Mouse (Mus musculus) gastrocnemius, postnatal 36 days (tissue): Measurements from ENCODE around the gene Bcdin3d. TPM values are rescaled to one million over a fixed set of nuclear protein-coding genes. Genes with fewer than 3 reads are reported as not detected.
"Not testable (repeated sequence)": the region's sequence is repeated elsewhere in the genome, so short reads cannot be mapped to it uniquely, and the experiment has no call there.

Source experiments
- DNase-seq, 2 experiments: peaks; one replicate each; pipeline ENCODE4 v3.0.0; 2022
- intact Hi-C: fragments of 180-260 bp; cut with DNase I; formaldehyde crosslinking; loops from one replicate; pipeline ENCODE4 v1.15.1; 2025
- total RNA-seq, 2 experiments: library from RNA; stranded (reverse); gene quantifications; 2 replicates each; pipeline ENCODE4 v1.2.3; 2021

Gene Bcdin3d
- total RNA-seq, 2 experiments from 2014 or later: 3.0 to 3.5 TPM

GRCm38 (mm10) chr15:99446136-99446535 is 28.4 kb downstream of the Bcdin3d start:
- DNase-seq, intact Hi-C loops: not testable (repeated sequence)

GRCm38 (mm10) chr15:99445567-99445966 is 29.0 kb downstream of the Bcdin3d start:
- intact Hi-C loops: no loop called here
- DNase-seq: no peak

DNA sequence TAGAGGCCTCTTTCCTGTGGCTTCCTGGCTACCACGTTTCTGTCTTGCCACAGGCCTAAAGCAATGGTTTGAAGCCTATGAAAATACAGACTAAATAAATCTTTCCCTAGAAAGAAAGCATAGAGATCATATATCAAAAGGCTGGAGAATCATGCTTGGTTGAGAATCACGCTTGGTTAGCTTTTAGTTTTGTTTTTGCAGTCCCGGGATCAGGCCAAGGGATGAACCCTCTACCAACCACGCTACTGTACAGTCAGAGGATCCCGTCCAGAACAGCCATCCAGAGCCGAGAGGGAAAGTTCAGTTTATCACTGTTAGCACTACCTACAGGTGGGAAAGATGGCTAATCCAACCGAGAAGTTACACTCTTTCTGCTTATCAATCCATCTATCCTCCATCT is 32.2 kb downstream of the Bcdin3d start:
- no peak for DNase-seq
- intact Hi-C loops: no loop called here

GRCm38 (mm10) chr15:99440816-99441457 is 33.6 kb downstream of the Bcdin3d start:
- DNase-seq: no peak
- intact Hi-C loops: no loop called here

DNA sequence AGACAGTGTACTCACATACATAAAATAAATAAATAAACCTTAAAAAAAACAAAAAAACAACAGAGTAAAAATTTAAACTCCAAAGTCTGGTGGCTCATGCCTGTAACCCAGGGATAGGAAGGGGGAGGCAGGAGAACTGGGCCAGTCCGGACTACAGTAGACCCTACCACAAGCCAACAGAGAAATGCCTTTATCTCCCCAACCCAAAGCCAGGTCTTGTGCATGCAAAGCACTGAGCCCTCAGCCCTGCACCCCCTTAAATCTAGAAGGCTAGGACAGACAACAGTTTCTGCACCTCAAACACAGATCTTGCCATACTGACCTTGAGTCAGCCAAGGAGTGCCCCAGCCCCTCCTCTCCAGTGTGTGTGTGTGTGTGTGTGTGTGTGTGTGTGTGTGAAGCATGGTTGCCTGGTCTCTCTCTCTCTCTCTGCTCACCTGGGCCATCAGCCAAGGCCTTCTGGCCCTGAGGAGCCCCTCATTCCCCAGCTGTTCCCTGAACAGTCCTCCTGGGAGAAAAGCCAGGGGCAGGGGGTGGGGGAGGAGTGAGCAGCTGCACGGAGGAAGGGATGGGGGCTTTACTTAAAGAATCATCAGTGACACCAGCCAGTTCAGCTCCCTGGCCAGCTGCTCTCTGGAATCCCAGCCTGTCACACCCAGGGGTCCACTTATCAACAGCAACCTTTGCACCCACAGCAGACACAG is 34.3 kb downstream of the Bcdin3d start:
- intact Hi-C loops: no loop called here
- DNase-seq: peak in 1 of 2 experiments; percentile 55

DNA sequence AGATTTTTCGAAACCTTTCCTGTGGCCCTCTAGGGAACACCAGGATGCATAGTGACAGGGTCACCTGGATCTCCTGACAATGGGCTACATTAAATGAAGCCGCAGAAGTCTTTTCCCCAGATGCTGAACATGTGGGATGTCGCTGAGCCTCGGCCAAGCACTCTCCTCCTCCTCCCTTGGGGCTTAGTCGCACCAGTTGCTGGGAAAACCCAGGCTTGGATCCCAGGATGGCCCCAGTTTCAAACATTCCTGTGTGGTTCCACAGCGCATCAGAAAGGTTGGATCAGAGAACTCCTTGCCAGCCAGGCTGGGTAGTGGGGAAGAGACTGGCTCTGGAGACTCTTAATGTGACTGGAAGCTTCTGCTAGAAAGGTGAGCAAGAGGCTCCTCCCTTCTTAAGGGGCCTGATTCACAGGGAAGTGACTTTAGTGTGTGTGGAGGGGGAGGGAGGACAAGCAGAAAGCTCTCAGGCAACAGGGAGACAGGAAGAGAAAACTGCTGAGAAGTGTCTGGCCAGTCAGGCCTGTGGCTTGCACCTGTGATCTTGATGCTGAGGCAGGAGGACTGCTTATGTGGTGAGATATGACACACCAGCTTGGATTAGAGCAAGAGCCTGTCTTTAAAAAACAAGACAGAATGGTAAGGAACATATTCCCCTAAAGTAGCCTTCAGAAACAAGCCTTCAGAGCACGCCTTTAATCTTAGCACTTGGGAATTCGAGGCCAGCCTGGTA is 35.4 kb downstream of the Bcdin3d start:
- DNase-seq: no peak
- intact Hi-C loops: no loop called here

- no peak for DNase-seq
- intact Hi-C loops: no loop called here
Observed at GRCm38 (mm10) chr15:99433913-99434312, 40.6 kb downstream of the Bcdin3d start.

- DNase-seq: no peak
- intact Hi-C loops: no loop called here
Observed at GRCm38 (mm10) chr15:99433081-99433718, 41.3 kb downstream of the Bcdin3d start.

DNA sequence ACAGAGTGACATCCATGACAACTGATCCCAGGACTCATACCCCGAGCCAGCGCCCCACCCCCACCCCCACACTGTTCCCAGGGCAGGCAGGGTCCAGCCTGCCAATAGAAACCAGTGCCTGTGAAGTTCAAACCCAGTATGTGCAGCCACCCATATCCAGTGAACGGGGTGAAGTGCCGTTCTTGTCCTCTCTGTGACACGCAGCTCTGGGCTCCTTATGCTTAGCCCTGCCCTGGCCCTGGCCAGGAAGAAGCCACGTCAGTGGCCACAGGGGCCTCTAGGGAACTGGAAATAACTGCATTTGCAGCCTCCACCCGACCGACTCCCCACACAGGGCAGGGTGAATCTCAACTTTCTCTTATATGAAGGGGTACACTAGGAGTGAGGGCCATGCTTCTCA is 42.6 kb downstream of the Bcdin3d start:
- DNase-seq: no peak
- intact Hi-C loops: no loop called here

DNA sequence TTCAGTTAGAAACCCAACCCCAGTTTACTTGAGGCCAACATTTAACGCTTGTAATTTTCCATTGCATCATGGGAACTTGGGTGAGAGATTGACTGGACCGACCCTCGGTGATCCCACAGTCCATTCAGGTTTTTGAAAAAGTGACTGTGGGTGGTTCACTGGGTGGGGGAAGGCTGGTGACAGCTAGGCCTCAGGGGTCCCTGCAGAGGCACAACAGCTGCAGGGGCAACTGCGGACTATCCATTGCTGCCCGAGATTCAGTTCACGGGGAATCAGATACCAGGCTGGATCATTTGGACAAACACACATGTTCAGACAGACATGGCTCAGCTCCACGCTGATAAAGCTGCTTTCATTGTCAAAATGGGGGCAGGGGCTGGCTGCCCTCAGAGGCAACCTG is 43.0 kb downstream of the Bcdin3d start:
- DNase-seq: no peak

GRCm38 (mm10) chr15:99431063-99431462 is 43.5 kb downstream of the Bcdin3d start:
- no peak for DNase-seq
- intact Hi-C loops: no loop called here

More for the DNA sequence above, 43.0 kb downstream of the Bcdin3d start:
- intact Hi-C loops: no loop called here

- intact Hi-C loops: no loop called here
- no peak for DNase-seq
Observed at GRCm38 (mm10) chr15:99430394-99430793, 44.1 kb downstream of the Bcdin3d start.

- intact Hi-C loops: no loop called here
- no peak for DNase-seq
Observed at GRCm38 (mm10) chr15:99423884-99424283, 50.6 kb downstream of the Bcdin3d start.

GRCm38 (mm10) chr15:99423131-99423530 is 51.4 kb downstream of the Bcdin3d start:
- intact Hi-C loops: no loop called here

DNA sequence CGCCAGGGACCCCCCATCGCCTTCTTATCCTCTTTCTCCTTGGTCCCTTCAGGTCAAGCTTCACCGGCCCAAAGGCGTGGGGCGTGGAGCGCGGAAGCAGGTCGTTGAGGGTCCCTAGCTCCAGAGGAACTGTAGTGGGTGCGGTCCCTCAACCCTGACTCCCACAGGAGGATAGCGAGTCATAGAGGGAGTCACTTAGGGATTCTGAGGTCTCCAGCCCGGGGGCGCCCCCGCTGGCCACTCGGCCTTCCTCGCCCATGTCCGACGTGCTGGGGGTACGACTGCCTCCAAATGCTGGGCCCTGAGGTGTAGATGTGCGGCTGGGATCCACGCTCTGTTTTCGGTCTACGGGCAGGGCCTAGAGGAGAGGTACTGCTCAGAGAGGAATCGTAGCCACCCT is 52.0 kb downstream of the Bcdin3d start:
- intact Hi-C loops: no loop called here
- no peak for DNase-seq

More at GRCm38 (mm10) chr15:99423131-99423530, 51.4 kb downstream of the Bcdin3d start:
- no peak for DNase-seq

DNA sequence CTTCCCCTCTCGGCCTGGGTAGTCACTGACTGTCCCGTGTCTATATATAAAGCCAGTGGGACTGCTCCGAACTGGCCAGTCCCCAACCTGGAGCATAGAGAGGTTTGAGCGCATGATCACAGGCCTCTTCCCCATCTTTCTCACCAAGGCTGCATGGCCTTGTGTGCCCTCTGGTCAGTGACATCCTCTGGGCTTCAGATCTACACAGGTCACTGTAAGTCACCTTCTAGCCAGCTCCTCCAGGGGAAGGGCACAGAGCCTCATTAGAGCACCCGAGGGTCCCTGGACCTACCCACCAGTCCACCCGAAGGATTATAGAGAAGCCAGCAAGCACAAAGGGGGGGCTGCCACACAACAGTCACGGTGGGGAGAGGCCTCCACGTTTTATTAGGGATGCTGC is 52.9 kb downstream of the Bcdin3d start:
- intact Hi-C loops: no loop called here
- no peak for DNase-seq

DNA sequence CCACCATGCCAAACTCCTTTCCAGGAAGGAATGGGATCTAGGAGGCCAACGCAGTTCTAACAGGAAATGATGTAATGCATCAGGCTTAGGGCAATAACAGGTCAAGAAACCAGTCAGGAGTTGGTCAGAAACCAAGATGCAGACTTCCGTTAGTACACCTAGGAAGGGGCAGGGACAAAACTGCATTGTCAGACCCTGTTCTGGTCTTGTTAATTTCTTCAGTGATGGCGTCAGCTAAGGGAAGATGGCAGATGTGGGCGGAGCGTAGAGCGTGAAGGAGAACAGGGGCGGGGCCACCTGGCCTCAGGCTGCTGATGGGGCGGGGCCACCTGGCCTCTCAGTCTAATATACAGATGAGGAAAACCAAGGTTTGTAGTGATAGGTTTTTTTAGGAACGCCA is 53.4 kb downstream of the Bcdin3d start:
- DNase-seq: no peak
- intact Hi-C loops: no loop called here

DNA sequence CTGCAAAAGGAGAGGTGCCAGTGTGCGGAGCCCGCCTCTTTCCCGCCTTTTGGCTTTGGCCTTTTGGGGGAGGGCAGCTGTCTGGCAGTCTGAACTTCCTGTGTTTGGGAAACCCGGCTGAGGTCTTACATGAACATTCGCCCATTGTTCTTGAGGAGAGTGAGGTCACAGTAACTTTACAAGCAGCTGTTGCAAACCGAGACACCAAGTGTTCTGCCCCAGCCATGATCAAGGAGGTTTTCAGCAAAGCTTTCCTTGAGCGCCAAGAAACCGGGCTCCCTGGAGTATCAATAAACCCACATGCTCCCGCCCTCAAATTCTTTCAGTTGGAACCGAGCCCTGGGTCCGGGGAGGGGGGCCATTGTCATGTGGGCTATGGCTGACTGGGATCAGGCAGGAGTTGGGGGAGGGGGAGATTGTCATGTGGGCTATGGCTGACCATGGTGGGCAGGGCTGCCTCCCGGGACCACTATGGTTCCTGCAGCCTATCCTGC is 54.0 kb downstream of the Bcdin3d start:
- intact Hi-C loops: no loop called here
- peak; percentile 75 to 82 for DNase-seq

GRCm38 (mm10) chr15:99420101-99420500 is 54.4 kb downstream of the Bcdin3d start:
- DNase-seq: no peak
- intact Hi-C loops: no loop called here
